Comparison of ENCODE assay signal across 24 mouse cellular contexts in genomic region chr11:76144386-76144785, GRCm38 (mm10). TPM values are rescaled to one million over a fixed set of nuclear protein-coding genes. Genes with fewer than 3 reads are reported as not detected.
DNase-seq lines count a peak whose midpoint lies in the region; ATAC-seq and TF ChIP-seq lines count a peak whose summit lies in the region.
"Had no signal": no experiment of that assay in that cellular context is flagged by ENCODE, and none has a peak within 500 bp of the region (broad histone marks: within the 10 kb centered on the region; RNA-seq: fewer than 3 reads in every experiment).

No protein-coding gene starts in this region.

- no peak for TF ChIP-seq POLR2A in liver, adult 2 months (IDR thresholded peaks at IDR 0.05; ENCODE audit: extremely low read depth, insufficient read depth, low read length)

- no peaks in the 10 kb centered on the region for H3K4me1 ChIP-seq in kidney, embryonic 14.5 days (ENCODE audit: control insufficient read depth, insufficient read depth, low read length)
- H3K4me1 ChIP-seq in liver, adult 2 months (ENCODE audit: control insufficient read depth, insufficient read depth, low read length), result peaks cover 7% of the 10 kb centered on the region; the same call in 1 of the 2 replicates

- no peak overlapping the region for H3K9ac ChIP-seq in kidney, embryonic 14.5 days (ENCODE audit: low read depth, low read length)
- H3K9ac ChIP-seq in liver, adult 2 months (ENCODE audit: low read depth, low read length), result no peak overlapping the region
- H3K9ac ChIP-seq: embryonic facial prominence, embryonic 12.5 days; embryonic facial prominence, embryonic 15.5 days; forebrain, postnatal 0 days; hindbrain, embryonic 12.5 days; hindbrain, embryonic 15.5 days had no signal

- no peaks in the 10 kb centered on the region for H3K79me2 ChIP-seq in liver, adult 2 months (ENCODE audit: control insufficient read depth, insufficient read depth, low read length)

- WGBS in kidney, embryonic 14.5 days, result 94% methylated on average over 8 of the region's 8 CpGs
- 48% methylated on average over 8 of the region's 8 CpGs for WGBS in liver, adult 2 months

- ATAC-seq in kidney, embryonic 14.5 days (ENCODE audit: low FRiP score, low TSS enrichment), result no peak
- ATAC-seq: activated CD4-positive, CD25-positive, alpha-beta regulatory T cell, adult 4 months; forebrain, embryonic 14.5 days; forebrain, postnatal 0 days had no signal

- H3K27me3 ChIP-seq in kidney, embryonic 14.5 days (ENCODE audit: control insufficient read depth, insufficient read depth, low read length), result no peaks in the 10 kb centered on the region
- no peaks in the 10 kb centered on the region for H3K27me3 ChIP-seq in liver, adult 2 months (ENCODE audit: control insufficient read depth, insufficient read depth, low read length)
- H3K27me3 ChIP-seq: embryonic facial prominence, embryonic 12.5 days; embryonic facial prominence, embryonic 15.5 days; hindbrain, embryonic 12.5 days; hindbrain, embryonic 15.5 days had no signal

- H3K27ac ChIP-seq in kidney, embryonic 14.5 days (ENCODE audit: low read depth, low read length), result no peak overlapping the region
- no peak overlapping the region for H3K27ac ChIP-seq in liver, adult 2 months (replicated peaks; ENCODE audit: insufficient read depth, low read depth, low read length)
- H3K27ac ChIP-seq: embryonic facial prominence, embryonic 12.5 days; embryonic facial prominence, embryonic 15.5 days; gastrocnemius, adult 2 months; heart, adult 2 months; hindbrain, embryonic 12.5 days; hindbrain, embryonic 15.5 days had no signal

- no peak overlapping the region for H3K4me2 ChIP-seq in kidney, embryonic 14.5 days (replicated peaks; ENCODE audit: low read depth, low read length)
- H3K4me2 ChIP-seq: embryonic facial prominence, embryonic 12.5 days; embryonic facial prominence, embryonic 15.5 days; heart, embryonic 11.5 days; hindbrain, embryonic 12.5 days; hindbrain, embryonic 15.5 days had no signal

- no peaks in the 10 kb centered on the region for H3K36me3 ChIP-seq in kidney, embryonic 14.5 days (ENCODE audit: control insufficient read depth, insufficient read depth, low read length)
- H3K36me3 ChIP-seq in liver, adult 2 months (ENCODE audit: control insufficient read depth, insufficient read depth, low read length), result 0 out of 2 replicates have a peak, but pooled peaks cover 2% of the 10 kb centered on the region
- H3K36me3 ChIP-seq: embryonic facial prominence, embryonic 15.5 days; hindbrain, embryonic 12.5 days; hindbrain, embryonic 15.5 days had no signal

- peak; percentile 14 for DNase-seq in adrenal gland, postnatal 10 days
- no peak for DNase-seq in adrenal gland, adult 2 months
- peak; percentile 53 for DNase-seq in kidney, adult 11 months
- no peak for DNase-seq in kidney, postnatal 10 days
- peak; percentile 49 to 60 for DNase-seq in kidney, adult 8-10 months
- peak; percentile 64 for DNase-seq in liver, adult 2 months (ENCODE audit: extremely low read depth, low read depth, low spot score)
- DNase-seq in liver, result no peak
- DNase-seq: adrenal gland, postnatal 14 days; cerebellum, adult 11 months; cerebellum, adult 2 months; cerebellum, adult 9-11 months; cerebellum, postnatal 25 days; forebrain, postnatal 0 days; gastrocnemius, adult 2 months; gastrocnemius, postnatal 14 days; heart, adult 2 months had no signal

- no peaks in the 10 kb centered on the region for H3K9me3 ChIP-seq in kidney, embryonic 14.5 days (ENCODE audit: control insufficient read depth, low read length)
- H3K9me3 ChIP-seq: embryonic facial prominence, embryonic 12.5 days; embryonic facial prominence, embryonic 15.5 days; hindbrain, embryonic 12.5 days; hindbrain, embryonic 15.5 days had no signal

- TF ChIP-seq CTCF in liver, adult 2 months (IDR thresholded peaks at IDR 0.05; ENCODE audit: low read depth, low read length), result no peak

- H3K4me3 ChIP-seq in kidney, embryonic 14.5 days (ENCODE audit: low read length), result no peak overlapping the region
- no peak overlapping the region for H3K4me3 ChIP-seq in liver, adult 2 months (ENCODE audit: insufficient read depth, low read depth, low read length)
- H3K4me3 ChIP-seq: embryonic facial prominence, embryonic 12.5 days; embryonic facial prominence, embryonic 15.5 days; gastrocnemius, adult 2 months; heart, adult 2 months; hindbrain, embryonic 12.5 days; hindbrain, embryonic 15.5 days had no signal

RNA-seq across cellular contexts. Expression of gene Vps53, which starts 35.1 kb away (rescaled TPM):
- total RNA-seq in adrenal gland, postnatal 10 days (2021), result 10 to 100 TPM; 36.1 to 42.0 TPM
- 10 to 100 TPM; 51.6 to 61.2 TPM for total RNA-seq in adrenal gland, adult 2 months (2021)
- polyA plus RNA-seq in adrenal gland, adult 2 months (2012; rRNA removed), result 12.9 and 20.2 TPM in 2 replicates
- 27.3 and 40.8 TPM in 2 replicates for polyA plus RNA-seq in kidney, embryonic 14.5 days (2014; fragmentation: Nextera tagmentation; extraction: Ambion mirVana)
- 18.9 and 22.8 TPM in 2 replicates for total RNA-seq in liver, adult 2 months (2014; rRNA removed)
- polyA plus RNA-seq in liver, adult 2 months (2012; rRNA removed), result 19.3 and 22.4 TPM in 2 replicates

RNA-seq across cellular contexts. Expression of gene Fam57a, which starts 35.1 kb away (rescaled TPM):
- total RNA-seq in adrenal gland, postnatal 10 days (2021), result 10 to 100 TPM in 1 of 2 experiments, 1 to 10 TPM in 1; 7.1 to 10.8 TPM
- total RNA-seq in adrenal gland, adult 2 months (2021), result 1 to 10 TPM; 5.6 to 5.8 TPM
- 7.3 and 9.8 TPM in 2 replicates for polyA plus RNA-seq in adrenal gland, adult 2 months (2012; rRNA removed)
- 25.5 and 26.5 TPM in 2 replicates for polyA plus RNA-seq in kidney, embryonic 14.5 days (2014; fragmentation: Nextera tagmentation; extraction: Ambion mirVana)
- total RNA-seq in liver, adult 2 months (2014; rRNA removed), result 3.0 and 3.4 TPM in 2 replicates
- 3.5 and 5.3 TPM in 2 replicates for polyA plus RNA-seq in liver, adult 2 months (2012; rRNA removed)

Comparison
In these comparisons a context has a peak if more than half of its experiments do, and no peak if none do; other contexts are left out.
1. DNase-seq: peak in adrenal gland, postnatal 10 days (single experiment), kidney, adult 11 months (single experiment), kidney, adult 8-10 months (2 of 2) and liver, adult 2 months (single experiment); none in adrenal gland, adult 2 months (single experiment), kidney, postnatal 10 days (single experiment) and liver (single experiment).